Mouse (Mus musculus): ENCODE data around the gene Kyat1. TPM values are rescaled to one million over a fixed set of nuclear protein-coding genes. Genes with fewer than 3 reads are reported as not detected.

The Kyat1 gene
- 10 to 100 TPM; 20.7 to 28.2 TPM for total RNA-seq (2021)
- long read RNA-seq, experiment 1, transcript Kyat1-206 (14 exons, 2,026 nt) = minor isoform, 8 of 29 reads
- long read RNA-seq, experiment 1, transcript Kyat1-201 (13 exons, 1,876 nt) = major isoform, 9 of 29 reads
- long read RNA-seq, experiment 1, partial matches to known transcripts = 3 of 29 reads
- long read RNA-seq, experiment 1, other reads (novel, unspliced or antisense) = 9 of 29 reads
- long read RNA-seq, experiment 2, partial matches to known transcripts = 1 of 11 reads
- long read RNA-seq, experiment 2, other reads (novel, unspliced or antisense) = 3 of 11 reads

GRCm38 (mm10) chr2:30205629-30206357, at the start of gene Kyat1:
Gene Kyat1 (minus strand): TSS chr2:30205847.
- DNase-seq = peak; percentile 95 to 96

DNA sequence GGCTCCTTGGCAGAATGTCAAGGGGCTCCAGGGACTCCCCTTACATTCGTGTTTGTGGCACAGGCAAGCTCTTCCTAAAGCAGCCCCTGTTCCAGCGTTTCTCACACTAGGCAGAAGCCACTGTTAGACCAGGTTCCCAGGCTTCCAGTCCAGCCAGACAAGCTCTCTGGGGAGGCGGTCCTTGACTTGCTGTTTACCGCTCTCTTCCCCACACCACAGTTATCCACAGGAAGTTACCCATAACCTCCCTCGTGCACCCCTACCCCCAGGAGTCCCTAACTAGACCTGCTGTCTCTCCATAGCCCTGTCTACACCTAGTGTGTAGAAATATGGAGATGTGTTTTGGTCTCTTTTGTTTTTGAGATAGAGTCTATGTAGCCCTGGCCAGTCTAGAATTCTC, 48.2 kb upstream of the Kyat1 start:
- DNase-seq = no peak

DNA sequence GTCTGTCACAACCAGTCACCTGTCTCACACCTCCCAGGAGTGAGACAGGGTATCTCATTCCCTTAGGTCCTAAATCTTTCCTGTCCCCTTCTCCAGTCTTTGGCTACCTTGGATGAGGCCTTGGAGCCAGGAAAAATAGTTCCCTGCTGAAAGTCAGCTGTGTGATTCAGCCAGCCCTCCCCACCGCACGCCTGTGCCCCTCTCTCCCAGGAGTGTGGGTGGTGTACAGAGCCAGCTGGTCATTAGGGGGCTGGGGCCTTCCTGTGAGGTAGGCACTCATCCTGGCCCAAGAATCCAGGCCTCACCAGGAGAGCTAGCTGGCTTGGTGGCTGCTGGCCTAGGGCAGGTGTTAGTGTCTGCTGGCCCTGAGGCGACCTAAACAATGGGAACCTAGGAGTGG, 46.9 kb upstream of the Kyat1 start:
- DNase-seq = peak; percentile 64 to 67

DNA sequence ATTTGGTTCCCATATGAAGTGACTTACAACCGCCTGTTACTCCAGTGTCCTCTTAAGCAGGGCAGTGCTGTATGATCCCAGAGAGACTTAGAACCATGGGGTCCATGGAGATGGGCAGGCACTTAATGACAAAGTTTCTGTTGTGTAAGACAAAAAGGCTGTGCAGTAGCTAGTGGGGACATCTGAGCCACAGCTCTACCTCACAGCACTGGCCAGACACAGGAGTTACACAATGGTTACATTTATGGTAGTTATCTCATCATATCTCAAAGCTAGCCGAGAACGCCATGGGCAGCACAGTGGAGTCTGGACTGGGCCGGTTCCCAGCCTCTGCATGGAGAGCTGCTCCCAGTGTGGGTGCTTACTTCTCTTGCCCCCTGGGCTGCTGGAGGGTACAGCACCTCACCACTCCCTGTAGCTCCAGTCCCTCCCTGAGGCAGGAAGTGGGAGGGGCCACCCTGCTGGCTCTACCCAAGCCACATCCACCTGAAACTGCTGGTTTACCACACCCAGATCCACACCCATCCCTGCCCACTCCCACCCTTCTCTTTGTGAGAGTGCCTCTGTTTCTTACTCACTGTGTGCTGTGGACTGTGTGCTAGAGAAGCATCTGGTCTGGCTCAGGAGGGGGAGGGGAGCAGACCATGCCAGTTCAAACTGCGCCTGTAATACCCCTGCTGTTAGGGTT, 45.9 kb upstream of the Kyat1 start:
- peak in 1 of 2 experiments; percentile 57 for DNase-seq

DNA sequence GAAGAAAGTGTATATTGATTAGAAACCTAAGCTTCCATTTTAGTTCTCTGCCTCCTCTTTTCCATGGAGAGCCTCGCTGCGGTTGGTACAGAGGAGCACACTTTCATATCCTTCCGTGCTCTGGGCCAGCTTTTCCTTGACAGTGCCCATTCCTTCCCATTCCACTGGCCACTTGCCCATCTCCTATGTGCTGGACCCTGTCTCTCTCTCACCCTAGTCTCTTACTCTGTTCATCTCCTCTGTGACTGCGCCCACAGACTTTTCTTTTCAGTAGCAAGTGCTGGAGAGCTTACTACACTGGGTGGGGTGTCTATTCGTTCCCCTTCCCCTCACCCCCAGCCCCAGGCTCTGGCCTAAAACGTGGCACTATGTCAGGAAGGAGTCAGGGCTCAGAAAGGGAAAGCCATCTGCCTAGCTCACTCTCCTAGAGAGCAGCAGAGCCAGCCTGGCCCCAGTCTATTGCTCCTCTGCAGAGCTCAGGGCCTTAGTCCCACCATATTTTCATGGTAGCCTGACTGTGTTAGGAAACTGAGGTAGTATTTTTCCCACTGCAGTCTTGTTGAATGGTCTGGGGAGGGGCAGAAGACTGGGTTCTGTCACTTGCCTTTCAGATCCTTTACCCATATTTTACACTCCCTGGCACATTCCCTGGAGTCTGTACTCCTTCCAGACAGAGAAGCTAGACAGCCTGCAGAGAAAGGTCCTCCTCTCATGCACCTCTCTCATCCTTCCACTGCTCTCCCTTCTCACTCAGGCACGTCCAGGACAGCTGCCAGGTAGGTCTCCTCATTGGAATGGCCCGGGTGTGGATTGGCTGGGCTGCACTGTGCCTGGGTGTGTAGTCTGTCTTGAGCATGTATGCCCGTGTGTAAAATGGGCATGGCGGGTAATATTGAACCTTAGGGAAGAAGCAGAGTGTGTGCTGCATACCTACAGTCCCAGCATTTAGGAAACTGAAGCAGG, 44.8 kb upstream of the Kyat1 start:
- no peak for DNase-seq

DNA sequence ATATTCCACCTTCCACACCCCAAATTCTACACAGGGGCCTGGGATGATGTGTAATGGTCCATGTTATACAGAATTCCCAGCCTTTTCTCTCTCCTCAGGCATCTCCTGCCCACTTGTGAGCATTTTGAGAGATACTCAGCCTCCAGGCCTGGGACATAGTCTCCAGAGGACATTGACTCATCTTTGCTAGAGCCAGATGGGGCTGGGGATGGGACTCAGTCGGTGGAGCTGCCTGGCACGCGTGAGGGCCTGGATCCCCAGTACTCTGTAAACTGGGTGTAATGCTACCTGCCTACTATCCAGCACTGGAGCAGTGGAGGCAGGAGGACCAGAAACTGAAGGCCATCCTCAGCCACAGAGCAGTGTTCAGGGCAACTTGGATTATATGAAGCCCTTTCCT, 43.5 kb upstream of the Kyat1 start:
- no peak for DNase-seq

- DNase-seq = no peak
Observed at GRCm38 (mm10) chr2:30247681-30248080, 42.0 kb upstream of the Kyat1 start.

DNA sequence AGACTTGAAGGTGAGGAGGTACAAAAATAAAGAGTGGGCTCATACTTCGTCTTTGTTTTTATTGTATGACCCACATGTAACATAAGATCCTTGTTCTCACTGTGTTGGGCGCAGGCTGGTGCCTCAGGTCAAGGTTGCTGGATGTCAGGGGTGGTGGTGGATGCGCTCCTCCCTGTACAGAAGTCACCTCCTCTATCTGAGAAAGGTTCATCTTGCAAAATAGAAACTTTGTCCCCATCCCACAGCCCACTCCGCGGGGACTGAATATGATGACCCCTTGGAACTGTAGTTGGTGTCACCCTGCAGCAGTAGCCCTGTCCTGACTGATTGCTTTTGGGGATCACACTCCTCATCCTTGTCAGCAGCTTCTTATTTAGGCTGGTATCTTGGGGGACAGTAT, 41.4 kb upstream of the Kyat1 start:
- DNase-seq = no peak

GRCm38 (mm10) chr2:30244595-30245178, 39.0 kb upstream of the Kyat1 start:
- no peak for DNase-seq

DNA sequence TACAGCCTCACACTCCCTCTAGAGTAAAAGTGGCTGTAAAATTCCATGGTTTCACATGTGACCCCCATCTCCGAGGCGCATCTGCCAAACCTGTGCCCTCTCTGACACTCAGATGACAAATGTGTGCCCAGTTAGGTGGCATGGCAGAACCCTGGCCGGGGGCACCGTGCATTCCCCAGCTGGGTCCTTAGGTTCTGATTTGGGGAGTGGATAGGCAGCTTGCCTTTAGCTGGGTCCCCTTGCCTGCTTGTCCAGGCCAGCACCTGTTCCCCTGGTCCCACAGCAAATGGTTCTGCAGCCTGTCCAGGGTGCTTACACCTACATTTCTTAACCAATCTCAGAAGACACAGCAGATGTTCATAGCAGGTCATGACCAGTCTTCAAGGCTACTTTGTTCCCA, 37.7 kb upstream of the Kyat1 start:
- DNase-seq = no peak

- DNase-seq = peak; percentile 79 to 82
Observed at GRCm38 (mm10) chr2:30242509-30242908, 36.9 kb upstream of the Kyat1 start.

GRCm38 (mm10) chr2:30240267-30240666, 34.6 kb upstream of the Kyat1 start, which contains the start of gene Gm28035:
Gene Gm28035 (plus strand): TSS chr2:30240567.
- no peak for DNase-seq

GRCm38 (mm10) chr2:30239777-30240176, 34.1 kb upstream of the Kyat1 start:
- peak; percentile 48 to 66 for DNase-seq

DNA sequence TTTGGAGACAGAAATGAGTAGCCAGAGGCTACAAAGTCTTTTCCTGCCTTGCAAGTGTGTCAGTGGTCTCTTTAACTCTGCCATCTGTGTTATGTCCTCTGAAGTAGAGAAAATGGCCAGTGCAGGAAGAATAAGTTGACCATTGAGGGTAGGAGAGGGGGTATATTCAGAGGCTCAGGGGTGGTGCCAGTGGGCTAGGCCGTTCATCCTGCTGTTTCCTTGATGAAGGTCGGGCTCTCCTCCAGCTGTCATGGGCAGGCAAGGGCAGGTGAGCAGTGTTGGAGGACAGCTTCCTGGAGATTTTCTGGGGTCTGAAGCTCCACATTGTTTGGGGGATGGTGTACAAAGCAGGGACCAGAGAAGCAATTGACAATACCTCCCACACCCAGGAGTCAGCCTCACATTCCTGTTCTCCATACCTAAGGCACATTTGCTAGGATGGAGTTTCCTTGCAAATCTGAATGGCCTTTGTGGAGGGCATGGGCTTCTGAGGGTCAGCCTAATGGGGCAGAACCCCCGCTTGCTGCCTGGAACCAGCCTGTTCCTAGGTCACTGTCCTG, 33.3 kb upstream of the Kyat1 start:
- no peak for DNase-seq

DNA sequence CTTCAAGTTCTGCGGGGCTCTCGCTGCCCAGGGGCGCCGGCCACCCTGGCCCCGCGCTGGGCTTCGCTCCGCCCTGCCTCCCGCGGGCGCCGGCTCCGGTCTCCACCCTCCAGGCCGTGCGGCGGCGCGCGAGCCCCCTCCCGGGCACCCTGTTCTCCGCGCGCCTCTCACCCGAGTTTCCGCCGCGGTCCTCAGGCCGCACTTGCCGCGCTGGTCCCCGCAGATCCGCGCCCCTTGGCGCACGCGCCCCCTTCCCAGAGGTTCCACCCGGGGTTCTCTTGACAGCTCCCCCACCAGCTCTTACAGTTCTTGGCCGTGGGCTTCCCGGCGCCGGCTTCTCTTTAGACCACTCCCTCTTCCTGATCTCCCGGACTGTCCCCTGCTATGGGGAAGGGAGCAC, 32.2 kb upstream of the Kyat1 start:
- DNase-seq = peak; percentile 81 to 89

DNA sequence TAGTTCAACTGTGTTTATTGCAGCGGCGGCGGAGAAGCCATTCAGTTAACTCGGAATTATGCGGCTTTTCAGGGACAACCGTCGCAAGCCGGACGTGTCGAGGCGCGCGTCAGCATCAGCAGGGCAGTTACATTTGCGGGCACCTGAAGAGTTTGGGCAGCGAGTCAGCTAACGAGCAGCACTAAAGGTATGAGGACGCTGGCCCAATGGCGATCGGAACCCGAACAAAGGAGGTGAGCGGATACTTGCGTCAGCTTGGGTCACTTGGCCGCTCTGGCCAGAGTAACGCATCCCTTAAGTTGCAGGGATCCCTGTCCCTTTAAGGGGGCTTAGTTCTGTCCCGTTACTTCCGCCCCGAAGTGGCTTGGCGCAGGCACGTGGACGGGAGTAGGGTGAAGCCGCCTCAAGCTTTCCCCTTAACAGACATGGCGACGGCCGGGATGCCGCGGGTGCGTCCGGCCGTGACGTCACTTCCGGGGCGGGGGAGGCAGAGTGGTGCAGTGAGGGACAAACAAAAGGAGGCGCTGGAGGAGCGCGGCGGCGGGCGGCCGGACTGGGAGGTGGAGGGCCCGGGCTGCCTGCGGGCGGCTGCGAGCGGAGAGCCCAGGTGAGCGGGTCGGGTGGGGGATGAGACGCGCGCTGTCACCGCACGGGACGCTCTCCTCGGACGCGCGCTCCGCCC, 31.7 kb upstream of the Kyat1 start, which contains the start of gene Lrrc8a:
Lrrc8a (plus strand) TSS at position 517 of the 682 bp plus-strand sequence.
- DNase-seq = peak; percentile 100

- DNase-seq = peak in 1 of 2 experiments; percentile 18
Observed at GRCm38 (mm10) chr2:30236426-30237198, 31.0 kb upstream of the Kyat1 start.

GRCm38 (mm10) chr2:30235593-30235992, 29.9 kb upstream of the Kyat1 start:
- no peak for DNase-seq

DNA sequence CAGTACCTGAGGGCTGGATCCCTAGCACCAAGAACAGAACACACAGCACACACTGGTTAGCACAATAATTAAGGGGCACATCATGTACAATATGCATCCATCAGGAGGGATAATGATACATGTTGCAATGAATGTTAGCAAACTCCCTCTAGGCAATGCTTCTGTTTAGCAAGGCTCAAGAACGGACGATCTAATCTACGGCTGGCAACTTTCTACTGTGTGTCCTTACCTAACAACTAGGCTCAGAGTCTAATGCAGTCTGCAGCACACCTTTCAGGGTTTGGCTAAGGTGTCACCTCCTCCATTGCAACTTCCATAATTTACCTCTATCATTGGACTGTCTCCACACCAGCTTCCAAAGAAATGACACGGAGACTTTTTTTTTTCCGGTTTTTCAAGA, 10.6 kb upstream of the Kyat1 start:
- DNase-seq = no peak

- no peak for DNase-seq
Observed at GRCm38 (mm10) chr2:30215493-30215892, 9.8 kb upstream of the Kyat1 start.
